Mouse (Mus musculus) lung, embryonic 15.5 days (tissue): ENCODE measurements around the gene Slc30a9. TPM values are rescaled to one million over a fixed set of nuclear protein-coding genes. Genes with fewer than 3 reads are reported as not detected.

Experiments
- ATAC-seq: fragments of 200-750 bp; cut with Nextera tagmentation; 2 replicates; pipeline ENCODE4 v1.8.0; 2017; ENCODE audit warnings: moderate number of reproducible peaks, borderline replicate concordance; ENCODE audit not compliant: low FRiP score, low TSS enrichment; ENCODE audit errors: extremely low read depth
- H3K27ac ChIP-seq: fragments of 300-500 bp; sonication (generic); 2 replicates; pipeline ENCODE4 v1.5.1; 2015; ENCODE audit warnings: moderate library complexity, mild to moderate bottlenecking, inconsistent platforms
- H3K27me3 ChIP-seq: fragments of 300-500 bp; sonication (generic); 2 replicates; pipeline ENCODE4 v1.6.1; 2015; ENCODE audit warnings: inconsistent platforms
- H3K36me3 ChIP-seq: fragments of 300-500 bp; sonication (generic); 2 replicates; pipeline ENCODE4 v1.6.1; 2015; ENCODE audit warnings: inconsistent platforms
- H3K4me1 ChIP-seq: fragments of 300-500 bp; sonication (generic); 2 replicates; pipeline ENCODE4 v1.6.1; 2015; ENCODE audit warnings: inconsistent platforms
- H3K4me2 ChIP-seq: fragments of 300-500 bp; sonication (generic); 2 replicates; pipeline ENCODE4 v1.6.1; 2015; ENCODE audit warnings: inconsistent platforms, mild to moderate bottlenecking, moderate library complexity
- H3K4me3 ChIP-seq: fragments of 300-500 bp; sonication (generic); 2 replicates; pipeline ENCODE4 v1.5.1; 2015; ENCODE audit warnings: mild to moderate bottlenecking, inconsistent platforms
- H3K9ac ChIP-seq: fragments of 300-500 bp; sonication (generic); 2 replicates; pipeline ENCODE4 v1.6.1; 2015; ENCODE audit warnings: inconsistent platforms
- H3K9me3 ChIP-seq: fragments of 300-500 bp; sonication (generic); 2 replicates; pipeline ENCODE4 v1.6.1; 2016; ENCODE audit warnings: inconsistent platforms
- WGBS: fragments of 180-500 bp; shearing (Covaris S2); methylation state at CpG from one replicate; pipeline ENCODE4 v1.1.7; 2015; 5-methylcytosine and 5-hydroxymethylcytosine counted together
- polyA plus RNA-seq: library from polyadenylated mRNA; unstranded; fragments of >200 nt; fragmentation: Nextera tagmentation; extraction: Ambion mirVana; gene quantifications from 2 replicates; pipeline ENCODE4 v1.2.1, GENCODE M21; 2015

Gene Slc30a9
- polyA plus RNA-seq, 1 experiment from 2014 or later = 81.1 TPM

DNA sequence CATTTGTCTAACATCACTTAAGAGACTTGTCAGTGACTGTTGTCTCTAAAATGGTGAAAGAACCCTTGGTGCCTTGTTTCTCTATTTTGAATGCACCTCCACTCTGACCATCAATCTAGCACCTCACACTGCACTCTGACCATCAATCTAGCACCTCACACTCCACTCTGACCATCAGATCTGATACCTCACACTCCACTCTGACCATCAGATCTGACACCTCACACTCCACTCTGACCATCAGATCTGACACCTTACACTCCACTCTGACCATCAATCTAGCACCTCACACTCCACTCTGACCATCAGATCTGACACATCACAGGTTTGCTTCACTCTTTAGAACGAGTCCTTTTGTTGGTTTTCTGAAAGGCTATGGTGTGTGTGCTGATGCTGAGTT, 17.3 kb downstream of the Slc30a9 start:
- ATAC-seq = no peak
- Histone ChIP-seq H3K36me3 (0 out of 2 replicates have a peak, but pooled peaks cover 5% of the 10 kb centered on the region), H3K27me3 (no peaks in the 10 kb centered on the region), H3K9me3 (no peaks in the 10 kb centered on the region), H3K27ac (no peak overlapping the region), H3K4me3 (no peak overlapping the region), H3K4me1 (no peaks in the 10 kb centered on the region), H3K9ac (no peak overlapping the region), H3K4me2 (no peak overlapping the region)
- 42% methylated on average over 1 of the region's 1 CpGs for WGBS

DNA sequence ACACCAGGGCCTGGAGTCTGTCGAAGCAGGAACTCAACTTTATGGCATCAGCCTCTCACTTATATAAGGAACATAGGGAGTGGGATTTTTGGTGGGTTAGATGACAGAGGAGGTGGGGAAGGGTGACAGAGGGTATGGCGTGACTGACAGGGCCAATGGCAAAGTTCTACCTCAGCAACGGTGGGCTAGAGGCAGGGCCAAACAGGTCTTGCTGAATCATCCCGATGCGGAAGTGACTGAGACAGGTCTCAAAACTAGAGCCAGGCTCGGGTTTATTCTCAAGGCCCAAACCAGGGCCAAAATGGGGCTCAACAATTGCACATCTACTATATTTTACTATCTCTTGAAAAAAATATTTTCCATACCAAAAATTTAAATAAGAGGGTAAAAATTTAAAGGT, 34.1 kb downstream of the Slc30a9 start:
- WGBS = 86% methylated on average over 6 of the region's 6 CpGs
- H3K27ac ChIP-seq = no peak overlapping the region
- no peak overlapping the region for H3K9ac ChIP-seq
- no peaks in the 10 kb centered on the region for H3K4me1 ChIP-seq
- H3K36me3 ChIP-seq = peaks cover 35% of the 10 kb centered on the region
- ATAC-seq = no peak
- no peak overlapping the region for H3K4me3 ChIP-seq
- H3K9me3 ChIP-seq = no peaks in the 10 kb centered on the region
- H3K4me2 ChIP-seq = no peak overlapping the region
- H3K27me3 ChIP-seq = no peaks in the 10 kb centered on the region

DNA sequence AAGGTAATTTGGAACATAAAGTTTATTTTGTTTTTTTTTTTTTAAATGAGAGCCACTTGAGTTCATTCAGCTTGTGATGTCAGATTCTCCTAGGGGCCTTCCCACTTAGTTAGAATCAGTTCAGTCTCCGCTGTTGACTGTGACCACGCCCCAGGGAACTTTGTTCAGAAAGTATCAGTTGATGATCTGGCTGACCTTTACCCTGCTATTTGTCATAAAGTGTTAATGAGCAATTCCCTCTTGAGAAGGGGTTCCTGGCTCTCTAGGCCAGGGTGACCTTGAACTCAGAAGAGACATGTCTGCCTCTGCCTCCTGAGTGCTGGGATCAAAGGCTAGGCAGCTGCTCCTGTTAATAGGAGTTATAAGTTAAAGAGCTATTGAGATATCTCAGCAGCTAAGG, 40.3 kb downstream of the Slc30a9 start:
- ATAC-seq = no peak
- peaks cover 57% of the 10 kb centered on the region for H3K36me3 ChIP-seq
- no peak overlapping the region for H3K4me2 ChIP-seq
- no peak overlapping the region for H3K27ac ChIP-seq
- H3K9me3 ChIP-seq = no peaks in the 10 kb centered on the region
- H3K27me3 ChIP-seq = no peaks in the 10 kb centered on the region
- H3K9ac ChIP-seq = no peak overlapping the region
- WGBS = 91% methylated on average over 2 of the region's 2 CpGs
- H3K4me3 ChIP-seq = no peak overlapping the region
- no peaks in the 10 kb centered on the region for H3K4me1 ChIP-seq

DNA sequence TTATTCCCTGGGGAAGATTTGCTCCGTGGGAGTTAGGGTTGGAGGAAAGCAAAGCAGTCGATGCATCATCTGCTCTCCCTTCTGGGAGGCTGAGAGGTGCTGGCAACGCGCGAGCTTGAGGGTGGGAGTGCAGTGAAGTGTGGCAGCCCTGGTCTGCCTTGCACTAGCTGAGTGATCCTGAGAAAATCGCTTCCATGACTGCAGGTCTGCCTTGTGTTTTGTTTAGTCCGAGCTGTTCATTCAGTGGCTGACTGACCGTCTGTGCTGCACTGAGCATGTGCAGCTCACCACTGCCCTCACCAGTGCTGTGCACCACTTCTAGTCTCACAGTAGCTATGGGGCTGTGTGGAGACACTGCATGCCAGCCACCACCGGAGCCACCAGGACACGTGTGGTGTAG, 42.2 kb downstream of the Slc30a9 start:
- no peak for ATAC-seq
- WGBS = 80% methylated on average over 10 of the region's 10 CpGs
- H3K36me3 ChIP-seq = peaks cover 61% of the 10 kb centered on the region

DNA sequence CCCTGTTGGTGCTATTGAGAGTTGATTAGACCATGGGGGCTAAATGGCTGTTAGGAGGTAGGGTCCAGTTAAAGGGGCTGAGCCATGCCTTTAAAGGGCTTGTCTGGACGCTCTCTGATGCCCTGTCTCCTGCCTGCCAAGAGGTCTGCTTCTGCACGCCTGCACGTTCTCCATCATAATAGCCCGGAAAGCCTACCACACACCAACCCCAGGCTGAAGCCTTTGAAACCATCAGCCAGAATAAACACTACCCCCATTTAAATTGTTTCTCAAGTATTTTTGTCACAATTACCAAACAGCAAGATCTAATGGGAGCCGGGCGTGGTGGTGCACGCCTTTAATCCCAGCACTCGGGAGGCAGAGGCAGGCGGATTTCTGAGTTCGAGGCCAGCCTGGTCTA, 55.6 kb downstream of the Slc30a9 start:
- H3K27me3 ChIP-seq = no peaks in the 10 kb centered on the region
- H3K36me3 ChIP-seq = no peaks in the 10 kb centered on the region
- no peak overlapping the region for H3K27ac ChIP-seq
- no peaks in the 10 kb centered on the region for H3K4me1 ChIP-seq
- H3K4me3 ChIP-seq = no peak overlapping the region
- no peaks in the 10 kb centered on the region for H3K9me3 ChIP-seq
- H3K4me2 ChIP-seq = no peak overlapping the region
- ATAC-seq = no peak
- no peak overlapping the region for H3K9ac ChIP-seq
- 89% methylated on average over 10 of the region's 10 CpGs for WGBS

More for the DNA sequence above, 42.2 kb downstream of the Slc30a9 start:
- H3K4me2 ChIP-seq = no peak overlapping the region
- H3K27me3 ChIP-seq = no peaks in the 10 kb centered on the region
- no peaks in the 10 kb centered on the region for H3K4me1 ChIP-seq
- no peak overlapping the region for H3K4me3 ChIP-seq
- H3K9me3 ChIP-seq = no peaks in the 10 kb centered on the region
- no peak overlapping the region for H3K27ac ChIP-seq
- no peak overlapping the region for H3K9ac ChIP-seq

DNA sequence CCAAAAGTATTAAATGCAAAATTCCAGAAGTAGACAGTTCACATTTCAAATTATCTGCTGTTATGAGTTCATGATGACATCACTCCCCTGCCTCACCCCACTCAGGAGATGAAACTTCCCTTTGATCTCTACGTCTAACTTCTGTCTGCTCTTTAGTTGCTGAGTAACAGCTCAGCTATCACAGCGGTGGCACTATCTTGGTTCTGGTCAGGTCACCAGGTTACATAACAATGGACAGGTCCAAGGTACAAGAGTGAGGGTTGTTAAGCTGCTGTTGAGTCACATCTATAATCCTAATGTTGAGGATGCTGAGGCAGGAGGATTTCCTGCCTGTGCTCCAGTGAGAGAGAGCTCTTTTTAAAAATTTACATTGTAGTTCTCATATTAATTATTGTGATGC, 56.2 kb downstream of the Slc30a9 start:
- H3K4me1 ChIP-seq = no peaks in the 10 kb centered on the region
- H3K4me2 ChIP-seq = no peak overlapping the region
- WGBS = 50% methylated on average over 2 of the region's 2 CpGs
- no peaks in the 10 kb centered on the region for H3K9me3 ChIP-seq
- no peaks in the 10 kb centered on the region for H3K36me3 ChIP-seq
- no peak overlapping the region for H3K27ac ChIP-seq
- H3K27me3 ChIP-seq = no peaks in the 10 kb centered on the region
- H3K9ac ChIP-seq = no peak overlapping the region
- H3K4me3 ChIP-seq = no peak overlapping the region
- no peak for ATAC-seq

DNA sequence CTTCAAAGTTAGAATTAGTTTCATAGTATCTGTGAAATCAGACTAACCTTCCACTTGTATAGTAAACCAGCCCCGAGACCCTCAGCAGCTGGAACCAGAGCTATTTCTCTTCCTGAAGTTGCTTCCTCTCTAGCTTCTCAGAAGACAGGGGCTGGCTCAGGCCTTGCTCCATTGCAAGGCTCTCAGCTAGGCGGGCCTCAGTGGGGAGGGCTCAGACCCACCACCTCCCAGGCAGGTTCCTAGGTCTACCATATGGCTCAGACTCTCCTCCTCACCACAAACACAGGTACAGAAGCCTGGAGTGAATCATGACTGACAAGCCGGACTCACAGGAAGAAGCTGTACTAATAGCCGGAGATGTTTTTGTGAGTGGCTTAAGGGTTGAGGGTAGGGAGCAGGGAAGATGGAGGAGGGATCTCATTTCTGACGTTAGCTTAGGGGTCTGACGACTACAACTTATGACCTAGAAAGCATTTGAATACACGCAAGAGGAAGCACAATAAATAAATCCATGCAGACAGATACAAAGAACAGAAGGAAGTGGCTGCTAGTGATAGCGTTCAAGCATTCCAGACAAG, 70.4 kb downstream of the Slc30a9 start:
- 58% methylated on average over 8 of the region's 8 CpGs for WGBS
- no peaks in the 10 kb centered on the region for H3K4me1 ChIP-seq
- H3K27ac ChIP-seq = no peak overlapping the region
- H3K27me3 ChIP-seq = no peaks in the 10 kb centered on the region
- no peak for ATAC-seq
- H3K9ac ChIP-seq = no peak overlapping the region
- H3K36me3 ChIP-seq = no peaks in the 10 kb centered on the region
- H3K4me3 ChIP-seq = no peak overlapping the region
- H3K4me2 ChIP-seq = no peak overlapping the region
- no peaks in the 10 kb centered on the region for H3K9me3 ChIP-seq

DNA sequence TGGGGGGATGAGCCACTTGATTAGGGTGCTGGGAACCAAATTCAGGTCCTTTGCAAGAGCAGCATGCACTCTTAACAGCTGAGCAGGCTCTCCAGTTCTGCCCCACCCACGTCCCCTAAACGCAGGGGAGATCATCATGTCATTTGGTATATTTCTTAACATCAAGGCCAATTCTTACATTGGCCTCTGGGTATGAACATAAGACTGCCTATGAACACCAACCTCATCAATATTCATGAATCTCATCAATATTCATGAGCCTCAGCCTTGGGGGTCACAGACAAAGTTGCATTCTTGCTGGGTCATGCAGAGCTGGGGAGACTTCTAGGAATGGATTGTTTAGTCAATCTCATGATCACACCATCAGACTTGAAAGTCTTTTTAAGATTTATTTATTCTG, 74.9 kb downstream of the Slc30a9 start:
- WGBS = 89% methylated on average over 2 of the region's 2 CpGs

DNA sequence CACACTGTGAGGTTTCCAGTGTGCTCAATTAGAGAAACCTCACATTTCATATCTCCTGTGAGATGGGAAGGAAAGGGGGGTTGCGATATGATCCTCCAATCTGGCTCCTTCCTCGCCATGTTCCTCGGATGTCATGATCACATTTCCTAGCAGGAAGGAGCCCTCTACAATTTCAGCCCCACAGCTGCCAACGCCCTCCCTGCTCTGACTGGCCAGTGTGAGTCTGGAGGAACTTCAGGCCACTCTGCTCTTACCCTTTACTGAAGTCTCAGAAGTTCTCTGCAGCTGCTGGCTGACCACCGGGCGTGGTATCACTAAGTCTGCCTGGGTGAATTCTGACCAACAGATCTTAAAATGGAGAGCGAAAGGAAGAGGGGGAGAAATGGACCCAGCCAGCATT, 75.8 kb downstream of the Slc30a9 start:
- H3K4me2 ChIP-seq = no peak overlapping the region
- WGBS = 82% methylated on average over 7 of the region's 7 CpGs

More for the DNA sequence above, 74.9 kb downstream of the Slc30a9 start:
- no peak overlapping the region for H3K9ac ChIP-seq
- H3K27me3 ChIP-seq = no peaks in the 10 kb centered on the region
- no peak for ATAC-seq
- no peaks in the 10 kb centered on the region for H3K4me1 ChIP-seq
- H3K4me3 ChIP-seq = no peak overlapping the region
- no peak overlapping the region for H3K27ac ChIP-seq
- H3K36me3 ChIP-seq = no peaks in the 10 kb centered on the region
- no peaks in the 10 kb centered on the region for H3K9me3 ChIP-seq
- H3K4me2 ChIP-seq = no peak overlapping the region

DNA sequence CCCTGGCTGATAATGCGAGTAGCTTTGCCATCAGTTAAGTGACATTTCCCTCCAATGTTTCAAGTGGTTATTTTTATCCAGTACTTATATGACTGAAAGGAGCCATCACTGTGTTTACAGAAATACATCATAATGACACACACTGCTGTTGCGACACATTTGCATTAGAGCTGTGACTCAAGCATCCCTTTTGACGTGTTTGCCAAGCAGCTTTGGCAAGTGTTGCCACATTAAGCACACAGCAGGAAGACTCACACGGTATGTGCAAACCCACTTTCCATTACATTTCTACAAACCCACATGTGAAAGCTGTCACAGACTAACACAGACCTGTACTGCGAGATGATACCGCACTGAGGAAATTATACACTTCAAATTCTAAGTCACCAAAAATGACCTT, 87.2 kb downstream of the Slc30a9 start:
- Histone ChIP-seq H3K9ac (no peak overlapping the region), H3K4me3 (no peak overlapping the region), H3K27me3 (no peaks in the 10 kb centered on the region), H3K9me3 (no peaks in the 10 kb centered on the region), H3K4me2 (no peak overlapping the region), H3K36me3 (no peaks in the 10 kb centered on the region; the same call in 1 of the 2 replicates), H3K27ac (no peak overlapping the region), H3K4me1 (no peaks in the 10 kb centered on the region)
- 66% methylated on average over 6 of the region's 6 CpGs for WGBS
- ATAC-seq = no peak

More for the DNA sequence above, 75.8 kb downstream of the Slc30a9 start:
- Histone ChIP-seq H3K36me3 (no peaks in the 10 kb centered on the region), H3K4me1 (no peaks in the 10 kb centered on the region), H3K27ac (no peak overlapping the region), H3K27me3 (no peaks in the 10 kb centered on the region), H3K9ac (no peak overlapping the region), H3K4me3 (no peak overlapping the region), H3K9me3 (no peaks in the 10 kb centered on the region)
- ATAC-seq = no peak

DNA sequence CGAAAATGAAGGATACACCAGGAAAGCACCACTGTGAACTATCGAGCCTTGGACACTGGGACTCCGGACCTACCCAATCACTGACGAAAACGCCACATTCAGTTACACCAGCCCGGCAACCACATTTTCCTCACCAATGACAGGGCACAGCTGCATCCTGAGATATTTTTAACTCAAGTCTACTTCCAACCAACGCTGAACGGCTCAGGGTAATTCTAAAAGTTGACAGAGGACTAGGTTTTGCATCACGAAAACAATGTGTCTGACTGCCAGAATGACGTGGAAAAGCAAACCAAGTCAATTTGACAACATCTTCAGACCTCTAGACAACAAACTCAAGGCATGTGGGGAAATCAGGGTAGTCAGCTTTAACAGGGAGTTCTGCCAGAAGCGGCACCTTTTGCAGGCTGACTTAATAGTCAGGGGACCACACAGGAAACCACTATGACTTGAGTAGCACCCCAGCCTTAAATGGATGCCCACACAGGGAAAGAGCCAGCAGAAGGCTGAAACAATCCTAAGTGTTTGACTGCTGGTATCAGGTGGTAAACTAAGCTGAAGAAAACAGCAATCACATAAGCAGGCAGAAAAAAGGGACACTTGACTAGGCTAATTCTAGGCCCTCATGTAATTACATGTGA, 88.6 kb downstream of the Slc30a9 start:
- no peak overlapping the region for H3K27ac ChIP-seq
- ATAC-seq = no peak
- H3K4me2 ChIP-seq = no peak overlapping the region
- no peaks in the 10 kb centered on the region for H3K4me1 ChIP-seq
- H3K36me3 ChIP-seq = no peaks in the 10 kb centered on the region; the same call in 1 of the 2 replicates
- no peaks in the 10 kb centered on the region for H3K9me3 ChIP-seq
- no peak overlapping the region for H3K4me3 ChIP-seq
- no peaks in the 10 kb centered on the region for H3K27me3 ChIP-seq
- 70% methylated on average over 11 of the region's 11 CpGs for WGBS
- no peak overlapping the region for H3K9ac ChIP-seq

DNA sequence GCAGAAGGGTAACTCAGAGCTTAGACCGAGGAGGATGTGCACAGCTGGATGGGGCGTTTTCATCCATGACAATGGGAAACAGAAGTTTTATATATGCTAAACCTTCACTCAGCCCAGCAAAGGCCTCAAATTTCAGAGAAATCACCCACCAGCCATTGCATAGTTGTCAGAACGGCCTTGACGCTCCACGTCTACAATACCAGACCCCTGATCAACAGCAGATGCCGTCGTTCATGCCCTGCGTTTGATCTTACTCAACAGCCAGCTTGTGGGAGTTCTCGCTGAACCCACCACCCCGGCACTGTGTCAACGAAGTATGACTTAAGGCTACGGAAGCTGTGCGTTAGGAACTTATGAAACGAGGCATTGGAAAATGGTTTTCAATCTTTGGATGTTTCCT, 90.4 kb downstream of the Slc30a9 start:
- no peaks in the 10 kb centered on the region for H3K9me3 ChIP-seq
- 82% methylated on average over 14 of the region's 14 CpGs for WGBS
- H3K9ac ChIP-seq = no peak overlapping the region
- no peak overlapping the region for H3K4me3 ChIP-seq
- no peaks in the 10 kb centered on the region for H3K27me3 ChIP-seq
- no peaks in the 10 kb centered on the region for H3K4me1 ChIP-seq
- no peak overlapping the region for H3K4me2 ChIP-seq
- no peak overlapping the region for H3K27ac ChIP-seq
- no peaks in the 10 kb centered on the region; the same call in 1 of the 2 replicates for H3K36me3 ChIP-seq
- ATAC-seq = no peak
